ENCODE assay signal across 8 mouse cellular contexts in genomic region chr12:118847381-118847780, GRCm38 (mm10). TPM values are rescaled to one million over a fixed set of nuclear protein-coding genes. Genes with fewer than 3 reads are reported as not detected.
DNase-seq lines count a peak whose midpoint lies in the region; ATAC-seq and TF ChIP-seq lines count a peak whose summit lies in the region.

No protein-coding gene starts in this region.

- peak overlapping the region; percentile 48 for H3K4me3 ChIP-seq in layer of hippocampus, adult 2 months
- peak overlapping the region; percentile 43 for H3K4me3 ChIP-seq in embryonic facial prominence, embryonic 14.5 days (ENCODE audit: low read depth, low read length)
- H3K4me3 ChIP-seq in limb, embryonic 10.5 days = peak overlapping the region; percentile 62
- H3K4me3 ChIP-seq in neural tube, embryonic 15.5 days (replicated peaks) = peak overlapping the region; percentile 39

- peak overlapping the region; percentile 61 for H3K4me2 ChIP-seq in embryonic facial prominence, embryonic 14.5 days (ENCODE audit: low read depth, low read length)
- peak overlapping the region; percentile 55 for H3K4me2 ChIP-seq in neural tube, embryonic 15.5 days

- TF ChIP-seq CTCF in layer of hippocampus, adult 2 months (conservative IDR thresholded peaks at IDR 0.05) = no peak

- peaks cover 96% of the 10 kb centered on the region for H3K27me3 ChIP-seq in embryonic facial prominence, embryonic 14.5 days (replicated peaks; ENCODE audit: control insufficient read depth, insufficient read depth, low read length)
- peaks cover 99% of the 10 kb centered on the region for H3K27me3 ChIP-seq in limb, embryonic 10.5 days (ENCODE audit: low read depth, poor library complexity, severe bottlenecking)
- H3K27me3 ChIP-seq in neural tube, embryonic 15.5 days (replicated peaks) = peaks cover 75% of the 10 kb centered on the region

- no peak for ATAC-seq in embryonic facial prominence, embryonic 14.5 days (ENCODE audit: low read depth)
- ATAC-seq in neural tube, embryonic 15.5 days (ENCODE audit: low FRiP score) = no peak

- no peaks in the 10 kb centered on the region for H3K36me3 ChIP-seq in embryonic facial prominence, embryonic 14.5 days (ENCODE audit: control insufficient read depth, insufficient read depth, low read length)
- no peaks in the 10 kb centered on the region for H3K36me3 ChIP-seq in limb, embryonic 10.5 days
- H3K36me3 ChIP-seq in neural tube, embryonic 15.5 days = no peaks in the 10 kb centered on the region

- H3K9ac ChIP-seq in embryonic facial prominence, embryonic 14.5 days (ENCODE audit: low read depth, low read length) = no peak overlapping the region
- H3K9ac ChIP-seq in neural tube, embryonic 15.5 days (replicated peaks) = no peak overlapping the region

- no peak overlapping the region for H3K27ac ChIP-seq in layer of hippocampus, adult 2 months
- no peak overlapping the region for H3K27ac ChIP-seq in embryonic facial prominence, embryonic 14.5 days (replicated peaks; ENCODE audit: low read depth, low read length)
- no peak overlapping the region for H3K27ac ChIP-seq in limb, embryonic 10.5 days
- H3K27ac ChIP-seq in neural tube, embryonic 15.5 days (replicated peaks) = no peak overlapping the region

- WGBS in embryonic facial prominence, embryonic 14.5 days = under 1% methylated on average over 17 of the region's 17 CpGs
- WGBS in limb, embryonic 10.5 days = 1% methylated on average over 17 of the region's 17 CpGs
- 0% methylated on average over 17 of the region's 17 CpGs for WGBS in neural tube, embryonic 15.5 days

- H3K4me1 ChIP-seq in embryonic facial prominence, embryonic 14.5 days (ENCODE audit: control insufficient read depth, insufficient read depth, low read length) = peaks cover 8% of the 10 kb centered on the region; the same call in 1 of the 2 replicates
- H3K4me1 ChIP-seq in limb, embryonic 10.5 days = peaks cover 44% of the 10 kb centered on the region
- H3K4me1 ChIP-seq in neural tube, embryonic 15.5 days = peaks cover 30% of the 10 kb centered on the region

- H3K9me3 ChIP-seq in embryonic facial prominence, embryonic 14.5 days (ENCODE audit: control insufficient read depth, low read length) = no peaks in the 10 kb centered on the region
- H3K9me3 ChIP-seq in limb, embryonic 10.5 days (replicated peaks) = no peaks in the 10 kb centered on the region
- H3K9me3 ChIP-seq in neural tube, embryonic 15.5 days (replicated peaks) = no peaks in the 10 kb centered on the region

- DNase-seq in layer of hippocampus, adult 2 months (ENCODE audit: low spot score in 2 of 2) = no peak
- no peak for DNase-seq in layer of hippocampus, postnatal 14 days (ENCODE audit: low spot score in 2 of 2)
- DNase-seq in embryonic facial prominence, embryonic 14.5 days (ENCODE audit: low spot score) = no peak
- DNase-seq in limb, embryonic 10.5 days (ENCODE audit: low spot score) = peak; percentile 37
- no peak for DNase-seq in frontal cortex, postnatal 36 days (ENCODE audit: low spot score in 2 of 2)
- no peak for DNase-seq in cerebellum, adult 9-11 months
- no peak for DNase-seq in frontal cortex, adult 2 months (ENCODE audit: extremely low spot score in 1 of 2, low spot score in 1 of 2)

RNA-seq across cellular contexts. Expression of gene Sp8, which starts 1.3 kb away (rescaled TPM):
- 1 to 10 TPM; 1.6 to 2.0 TPM for total RNA-seq in layer of hippocampus, adult 2 months (2021)
- total RNA-seq in layer of hippocampus, postnatal 14 days (2021) = 1 to 10 TPM; 1.6 to 2.4 TPM
- polyA plus RNA-seq in embryonic facial prominence, embryonic 14.5 days (2014; fragmentation: Nextera tagmentation; extraction: Ambion mirVana) = 1.9 and 3.5 TPM in 2 replicates
- 5.3 and 5.8 TPM in 2 replicates for polyA plus RNA-seq in limb, embryonic 10.5 days (2016; fragmentation: Nextera tagmentation; extraction: Ambion mirVana)
- polyA plus RNA-seq in neural tube, embryonic 15.5 days (2015; fragmentation: Nextera tagmentation; extraction: Ambion mirVana) = 3.4 and 4.0 TPM in 2 replicates
- 28.3 and 35.8 TPM in 2 replicates for polyA plus RNA-seq in frontal cortex, adult 2 months (2012; rRNA removed)
